Mouse (Mus musculus) inflammation-experienced regulatory T-cells, adult 6 months (primary cell): Measurements from ENCODE around the gene Dlg1. TPM values are rescaled to one million over a fixed set of nuclear protein-coding genes. Genes with fewer than 3 reads are reported as not detected.
A peak's percentile ranks its signal among the peaks of the same experiment; 100 is the strongest.

Experiments used
- ATAC-seq: one replicate; pipeline ENCODE4 v1.8.0; 2017
- polyA plus RNA-seq, 3 experiments: library from polyadenylated mRNA; unstranded; fragments of 100-300 nt; shearing (Covaris generic); gene quantifications; one replicate each; pipeline ENCODE4 v1.2.1; 2017

Dlg1 gene
- polyA plus RNA-seq, 3 experiments from 2014 or later = 23.0 to 30.9 (median 27.0) TPM

DNA sequence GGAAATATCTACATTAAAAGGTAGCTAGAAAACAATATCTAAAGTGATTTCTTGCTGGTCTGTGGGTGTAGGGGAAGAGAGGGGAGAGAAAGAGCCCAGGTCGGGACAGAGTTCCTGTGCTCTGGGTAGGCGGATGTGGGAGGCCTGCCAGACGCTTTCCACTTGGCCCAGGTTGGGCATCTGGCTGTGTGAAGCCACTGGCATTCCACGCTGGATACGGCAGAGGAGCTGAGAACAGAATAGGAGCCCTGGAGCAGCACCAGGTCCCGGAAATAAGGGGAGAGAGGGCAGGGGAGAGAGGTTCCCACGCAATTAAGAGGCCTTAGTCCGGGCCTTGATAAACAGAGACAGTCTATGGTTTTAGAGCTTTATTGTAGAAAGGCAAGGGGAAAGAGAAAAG, 77.0 kb downstream of the Dlg1 start:
- no peak for ATAC-seq

DNA sequence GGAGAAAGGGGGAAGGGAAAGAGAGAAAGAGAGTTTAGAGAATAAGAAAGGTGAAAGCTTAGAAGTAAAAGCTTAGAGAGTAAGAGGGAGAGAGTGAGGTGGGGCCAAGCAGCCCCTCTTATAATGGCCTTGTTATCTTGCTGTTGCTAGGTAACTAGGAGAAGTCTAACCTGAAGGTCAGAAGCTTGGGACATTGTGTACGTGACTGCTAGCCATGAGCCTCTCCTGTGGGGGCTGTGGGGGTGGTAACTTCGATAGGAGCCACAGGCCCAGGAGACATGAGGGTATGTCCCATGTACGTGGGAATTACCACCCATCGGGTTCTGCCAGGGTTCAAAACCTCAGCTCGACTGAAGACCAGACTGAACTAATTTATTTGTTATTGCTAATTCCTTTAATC, 77.5 kb downstream of the Dlg1 start:
- ATAC-seq = no peak

DNA sequence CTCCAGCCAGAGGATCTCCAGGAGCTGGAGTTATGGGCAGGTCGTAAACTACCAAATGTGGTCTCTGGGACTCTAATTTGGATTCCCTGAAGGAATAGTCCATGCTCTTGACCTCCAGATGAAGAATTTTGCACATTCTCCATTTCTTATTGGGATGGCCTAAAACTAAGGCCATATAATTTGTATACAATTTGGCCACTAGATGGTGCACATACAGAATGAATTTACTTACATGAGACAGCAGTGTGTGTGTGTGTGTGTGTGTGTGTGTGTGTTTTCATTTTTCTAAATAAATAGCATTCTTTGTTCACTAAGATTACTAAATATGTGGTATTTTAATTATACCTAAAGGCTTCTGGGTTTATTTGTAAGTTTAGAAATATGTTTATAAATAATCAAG, 87.3 kb downstream of the Dlg1 start:
- ATAC-seq = no peak

DNA sequence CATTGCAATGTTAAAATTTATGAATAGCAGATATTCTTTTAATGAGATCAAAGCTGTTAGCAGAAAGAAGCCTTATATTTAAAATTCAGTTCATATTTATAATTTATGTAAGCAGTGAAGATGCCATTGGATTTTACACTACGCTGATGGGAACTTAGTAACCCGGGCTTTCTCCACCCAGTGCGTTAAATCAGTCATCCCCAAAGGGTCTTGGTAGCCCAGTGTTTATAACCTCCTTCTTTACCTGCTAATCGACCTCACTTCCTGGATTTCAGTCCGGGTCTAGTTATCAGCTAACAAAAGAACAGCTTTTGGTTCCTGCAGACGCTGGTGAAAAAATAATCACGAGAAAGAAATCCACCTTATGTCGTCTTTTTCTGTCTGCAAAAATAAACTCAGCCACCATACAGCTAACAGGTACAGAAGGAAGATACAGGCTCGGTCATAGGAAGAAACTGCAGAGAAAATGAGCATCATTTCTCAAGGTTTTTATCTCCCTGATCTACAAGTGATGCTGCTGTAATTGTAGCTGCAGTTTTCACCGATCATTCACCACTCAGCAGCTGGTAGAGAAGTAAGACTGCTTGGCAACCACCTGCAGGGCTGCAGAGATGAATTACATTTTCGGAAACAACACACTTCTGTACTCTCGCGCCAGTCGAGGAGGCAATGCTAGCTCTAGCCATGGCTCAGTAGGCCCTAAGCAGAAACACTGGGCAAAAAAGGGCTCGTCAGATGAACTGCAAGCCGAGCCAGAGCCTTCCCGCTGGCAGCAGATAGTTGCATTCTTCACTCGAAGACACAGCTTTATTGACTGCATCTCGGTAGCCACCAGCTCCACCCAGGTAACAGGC, 91.2 kb downstream of the Dlg1 start:
- ATAC-seq = no peak

DNA sequence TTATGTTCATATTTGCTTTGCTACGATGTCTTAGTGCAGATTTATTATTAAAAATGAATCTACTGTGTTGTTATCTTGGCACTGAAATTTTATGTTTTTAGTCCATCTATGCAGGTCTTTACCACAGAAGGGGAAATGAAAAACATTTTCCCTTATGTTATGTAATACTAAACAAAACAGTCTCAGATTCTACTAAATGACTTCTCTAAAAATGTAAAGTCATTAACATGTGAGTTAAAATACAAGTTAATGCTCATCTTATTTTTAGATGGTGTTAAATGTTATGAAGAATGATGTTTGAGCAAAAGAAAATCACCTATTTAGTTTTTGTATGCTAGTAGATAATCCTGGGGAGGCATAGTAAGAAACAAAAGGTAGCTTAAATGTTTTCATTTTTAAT, 91.8 kb downstream of the Dlg1 start:
- ATAC-seq = no peak

DNA sequence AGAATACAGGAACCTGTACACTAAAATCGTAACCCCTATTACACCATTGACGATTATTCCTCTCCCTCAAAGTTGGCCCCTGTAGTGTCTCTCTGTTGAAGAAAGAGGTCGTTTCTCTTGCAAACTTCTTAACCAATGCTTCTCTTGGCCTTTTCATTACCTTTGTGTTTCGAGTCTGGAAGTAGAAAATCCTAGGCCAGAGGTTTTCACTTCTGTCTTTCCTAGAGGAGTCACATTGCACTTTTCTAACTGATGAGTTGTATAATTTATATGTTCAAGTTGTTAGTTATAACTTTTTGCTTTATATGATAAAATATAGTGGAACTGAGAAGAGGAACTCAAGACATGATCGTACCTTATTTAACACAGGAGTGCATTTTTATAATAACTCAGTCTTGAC, 93.2 kb downstream of the Dlg1 start:
- no peak for ATAC-seq

DNA sequence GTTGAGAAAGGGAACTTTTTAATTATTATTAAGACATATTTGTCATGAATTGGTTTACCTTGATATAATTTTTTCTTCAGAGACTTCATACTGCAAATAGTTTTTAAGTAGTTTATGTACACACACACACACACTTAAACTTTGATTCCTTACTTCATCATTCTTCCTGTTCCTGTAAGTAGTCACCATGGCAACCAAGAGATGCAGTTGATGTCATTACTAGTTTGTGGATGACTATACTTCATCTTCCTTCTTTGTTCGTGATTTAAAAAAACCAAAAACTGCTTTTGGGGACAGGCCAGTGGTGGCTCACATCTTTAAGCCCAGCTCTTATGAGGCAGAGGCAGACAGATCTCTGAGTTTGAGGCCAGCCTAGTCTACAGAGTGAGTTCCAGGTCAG, 94.4 kb downstream of the Dlg1 start:
- ATAC-seq = peak; percentile 28

DNA sequence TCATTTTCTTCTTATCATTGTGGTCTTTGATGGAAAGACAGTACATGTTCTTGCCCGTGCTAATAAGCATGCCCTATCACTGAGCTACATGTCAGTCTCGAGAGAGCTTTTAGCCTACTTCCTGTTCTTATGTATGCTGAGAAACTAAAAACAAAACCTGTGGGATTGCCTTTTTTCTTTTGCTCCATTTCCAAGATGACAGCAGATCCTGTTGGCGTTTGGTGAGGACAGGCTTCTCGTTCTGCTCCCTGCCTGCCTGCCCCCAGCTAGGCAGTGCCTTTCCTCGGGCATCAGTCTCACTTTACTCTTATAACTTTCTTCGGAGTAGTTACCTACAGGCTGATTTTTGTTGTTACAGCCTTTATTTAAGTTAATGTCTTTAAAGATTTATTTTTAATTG, 96.2 kb downstream of the Dlg1 start:
- no peak for ATAC-seq

DNA sequence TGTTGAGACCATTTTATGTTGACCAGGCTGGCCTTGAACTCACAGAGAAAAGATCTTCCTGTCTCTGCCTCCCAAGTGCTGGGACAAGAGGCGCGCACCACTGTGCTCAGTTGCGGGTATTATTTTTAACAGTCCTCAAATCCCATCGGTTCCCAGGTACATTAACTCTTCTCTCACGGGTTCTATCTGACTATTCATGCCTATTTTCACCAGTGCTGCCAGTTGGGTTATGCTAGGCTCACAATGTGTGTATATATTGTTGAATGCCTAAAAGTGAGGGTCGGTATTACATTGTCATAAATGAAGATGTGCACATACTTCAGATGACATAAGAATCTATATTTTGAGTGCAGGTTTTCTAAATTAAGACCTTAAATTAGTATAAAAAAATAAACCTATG, 103.1 kb downstream of the Dlg1 start:
- ATAC-seq = no peak

DNA sequence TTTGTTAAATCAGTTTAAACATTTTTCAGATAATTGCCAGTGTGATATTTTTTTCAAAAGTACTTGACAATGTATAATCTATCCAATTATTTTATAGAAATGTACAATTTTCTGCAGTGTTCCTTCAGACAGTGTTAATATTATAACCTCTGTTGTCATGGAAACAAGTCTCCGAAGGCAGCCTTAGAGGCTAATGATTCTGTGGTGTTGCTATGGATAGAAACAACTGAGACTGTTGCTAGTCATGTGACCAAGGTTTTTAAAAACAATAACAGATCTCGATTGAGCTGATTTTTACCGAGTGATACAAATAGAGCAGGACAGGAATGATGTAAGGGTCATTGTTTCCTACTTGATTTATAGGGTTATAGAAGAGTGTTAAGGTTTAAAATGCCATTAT, 103.5 kb downstream of the Dlg1 start:
- ATAC-seq = no peak

DNA sequence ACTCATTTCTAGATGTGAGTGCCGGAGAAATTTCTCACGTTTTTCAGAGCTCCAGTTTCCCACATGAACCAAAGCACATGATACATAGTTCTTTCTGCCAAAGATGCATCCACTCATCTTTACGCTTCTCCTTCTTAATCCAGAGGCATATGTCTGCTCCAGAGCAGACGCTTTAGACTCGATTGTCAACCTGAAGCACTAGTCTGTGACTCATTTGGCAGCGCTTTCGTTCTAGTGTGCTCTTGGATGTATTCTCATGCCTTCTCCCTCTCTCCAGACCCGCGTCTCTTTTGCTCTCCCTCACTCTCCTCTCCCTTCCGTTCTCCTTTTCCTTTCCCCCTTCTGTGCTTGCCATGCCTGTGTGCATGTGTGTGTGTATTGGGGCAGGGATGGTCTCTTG, 112.7 kb downstream of the Dlg1 start:
- no peak for ATAC-seq

DNA sequence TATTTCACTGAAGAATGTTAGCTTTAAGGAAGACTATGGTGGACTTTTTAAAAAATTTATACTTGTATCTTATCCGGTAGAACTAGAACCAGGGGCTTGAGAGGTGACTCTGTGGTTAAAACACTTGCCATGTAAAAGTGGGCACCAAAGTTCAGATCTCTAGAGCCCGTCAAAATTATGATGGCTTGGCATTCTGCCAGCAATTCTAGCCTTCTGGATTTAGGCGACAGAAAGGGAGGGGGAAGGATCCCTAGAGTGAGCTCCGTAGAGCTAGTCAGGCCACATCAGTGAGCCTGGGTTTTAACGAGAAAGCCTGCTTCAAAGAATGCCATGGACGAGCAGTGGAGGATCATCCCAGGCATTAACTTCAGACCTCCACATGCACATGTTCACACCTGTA, 117.8 kb downstream of the Dlg1 start:
- ATAC-seq = no peak

DNA sequence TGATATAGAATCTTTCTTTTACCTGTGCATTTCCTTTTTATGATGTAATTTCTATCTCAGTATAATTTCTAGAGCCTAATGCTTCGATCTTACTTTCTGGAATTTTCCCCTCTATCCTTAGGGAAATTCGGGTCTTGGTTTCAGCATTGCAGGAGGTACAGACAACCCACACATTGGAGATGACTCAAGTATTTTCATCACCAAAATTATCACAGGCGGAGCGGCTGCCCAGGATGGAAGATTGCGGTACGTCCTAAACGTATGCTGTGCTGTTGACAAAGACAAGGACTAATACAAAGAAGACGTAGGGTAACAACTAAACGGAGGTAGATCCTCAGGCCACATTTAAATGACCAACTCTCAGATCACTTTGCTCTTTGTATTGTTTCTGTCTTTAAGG, 126.8 kb downstream of the Dlg1 start:
- no peak for ATAC-seq

DNA sequence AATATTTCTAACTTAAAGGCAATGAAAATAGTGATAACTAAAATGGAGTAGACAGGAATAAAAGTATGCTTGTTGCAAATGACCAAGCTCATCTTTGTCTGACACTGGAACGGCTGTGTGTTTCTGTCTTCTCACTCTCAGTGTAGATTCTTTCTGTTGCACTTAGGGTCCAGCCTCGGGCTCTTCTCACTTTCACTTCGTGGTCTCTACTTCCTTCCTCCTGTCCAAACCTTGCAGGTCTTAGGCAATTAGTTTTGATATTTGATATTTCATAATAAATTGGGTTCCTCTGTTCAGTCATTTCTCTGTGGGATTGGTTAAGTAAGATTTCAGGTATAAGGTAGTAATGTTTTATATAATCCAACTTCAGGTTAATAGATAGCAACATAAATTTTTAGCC, 140.4 kb downstream of the Dlg1 start:
- ATAC-seq = no peak

DNA sequence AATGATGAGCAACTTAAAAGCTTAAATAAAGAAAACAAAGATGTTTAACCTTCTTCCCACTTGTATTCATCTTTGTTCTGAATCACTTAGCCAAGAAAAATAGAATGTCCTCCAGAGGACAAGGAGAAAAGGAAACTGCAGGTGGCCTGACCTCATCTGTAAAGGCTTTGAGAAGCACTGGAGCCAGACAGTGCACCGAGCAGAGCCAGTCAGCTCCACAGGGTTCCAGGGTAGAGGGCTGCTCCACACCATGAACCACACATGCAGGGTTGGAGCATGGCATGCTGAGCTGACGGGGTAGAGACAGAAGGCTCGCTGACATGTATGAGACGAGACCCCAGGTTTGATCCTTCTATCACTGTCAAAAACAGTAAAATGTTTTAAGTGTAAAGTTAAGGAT, 162.8 kb downstream of the Dlg1 start:
- no peak for ATAC-seq

DNA sequence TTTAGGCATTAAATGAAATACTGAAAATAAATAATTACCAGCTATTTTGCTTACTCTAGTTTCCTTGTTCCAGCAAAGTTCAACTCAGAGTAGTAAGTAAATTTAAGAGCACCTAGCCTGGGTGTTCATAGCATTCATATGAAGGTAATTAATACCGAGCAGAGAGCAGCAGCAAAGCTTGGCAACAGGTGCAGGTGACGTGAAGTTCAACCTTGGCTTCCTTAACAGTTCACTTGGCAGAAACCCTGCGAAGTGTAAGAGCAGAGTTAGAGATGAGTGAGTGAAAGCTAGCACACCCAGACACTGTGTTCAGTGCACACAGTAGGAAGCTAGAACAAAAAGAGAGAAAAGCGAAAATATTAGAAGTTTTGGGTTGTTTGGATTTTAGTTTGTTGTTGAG, 167.5 kb downstream of the Dlg1 start:
- ATAC-seq = no peak

DNA sequence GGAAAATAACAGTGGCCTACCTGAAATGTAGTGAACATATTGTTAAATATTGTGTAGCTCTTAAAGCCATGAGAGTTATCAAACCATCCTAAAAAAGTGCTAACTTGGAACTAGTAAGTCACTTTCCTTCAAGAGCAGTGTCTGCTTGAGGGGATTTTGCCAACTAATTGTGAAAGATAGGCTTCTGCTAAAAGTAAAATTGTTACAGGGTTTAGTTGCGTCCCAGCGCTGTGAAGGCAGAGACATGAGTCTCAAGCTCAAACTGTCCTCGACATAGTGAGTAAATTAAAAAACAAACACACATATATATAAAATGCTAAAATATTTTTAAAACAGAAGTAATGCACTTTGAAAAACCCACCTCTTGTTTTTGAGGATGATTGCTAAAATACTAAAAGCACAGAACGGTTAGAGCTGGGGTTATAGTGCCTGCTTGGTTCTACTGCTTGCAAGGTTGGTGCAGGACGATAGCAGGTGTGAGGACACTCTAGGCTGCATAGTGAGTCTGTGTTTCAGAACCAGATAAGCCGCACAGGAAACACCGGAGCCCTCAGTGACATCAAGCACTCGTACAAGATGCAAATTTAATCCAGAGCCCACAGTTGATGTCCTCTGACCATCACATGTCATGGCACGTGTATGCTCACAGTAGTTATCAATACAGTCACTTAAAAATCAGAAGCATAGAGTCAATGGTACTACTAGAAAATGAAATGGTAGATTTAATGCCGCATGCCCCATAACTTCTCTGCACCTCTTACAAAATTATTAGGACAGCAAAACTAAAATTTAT, 169.6 kb downstream of the Dlg1 start:
- ATAC-seq = no peak

DNA sequence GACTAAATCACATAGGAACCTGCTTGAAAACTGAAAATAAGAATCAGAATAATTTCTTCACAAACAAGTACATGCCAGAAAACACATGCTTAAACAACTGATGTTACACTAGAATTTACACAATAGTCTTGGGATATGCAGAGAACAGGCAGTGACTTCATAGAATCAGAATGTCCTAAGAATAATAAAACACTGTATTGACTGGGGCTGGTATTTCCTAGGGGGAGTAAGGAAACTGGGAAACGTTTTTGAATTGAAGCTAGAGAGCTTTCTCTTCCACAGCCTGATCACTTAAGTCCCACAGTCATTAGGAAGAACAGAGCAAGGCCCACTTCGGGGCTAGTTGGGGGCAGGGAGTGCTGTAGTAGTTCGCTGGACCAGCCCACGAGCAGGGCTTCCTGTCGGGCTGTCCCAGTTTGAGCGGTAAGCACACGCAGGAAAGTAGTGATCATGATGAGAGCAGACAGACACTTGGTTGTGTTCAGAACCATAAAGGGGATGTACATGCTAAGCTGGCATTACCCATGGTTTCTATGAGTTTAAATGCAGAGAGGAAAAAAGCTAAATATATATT, 170.9 kb downstream of the Dlg1 start:
- no peak for ATAC-seq

DNA sequence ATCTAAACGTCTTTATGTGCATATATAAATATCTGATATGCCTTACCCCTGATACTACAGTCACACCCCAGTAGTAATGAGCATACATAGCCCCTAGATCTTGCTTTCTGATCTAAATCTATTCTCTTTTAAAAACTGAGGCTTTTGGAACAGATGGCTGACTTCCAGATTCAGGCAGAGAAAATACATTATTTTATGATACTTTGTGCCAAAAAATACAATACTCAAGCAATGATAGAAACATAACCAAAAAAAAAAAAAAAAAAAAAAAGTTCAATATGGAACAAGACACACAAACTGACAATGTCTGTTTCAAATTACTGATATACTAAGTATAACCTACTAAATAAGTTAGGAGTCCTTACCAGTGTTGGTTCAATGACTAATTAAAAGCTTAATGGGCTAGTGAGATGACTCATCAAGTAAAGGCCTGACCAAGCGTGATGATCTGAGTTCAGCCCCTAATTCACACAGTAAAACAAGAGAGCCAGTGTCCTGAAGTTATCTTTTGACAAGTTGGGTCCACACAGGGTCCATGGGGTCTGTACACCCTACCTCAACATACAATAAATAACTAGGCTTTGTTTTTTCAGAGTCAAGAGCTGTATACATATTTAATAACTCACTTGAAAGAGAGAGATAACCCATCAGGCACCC, 171.5 kb downstream of the Dlg1 start:
- ATAC-seq = no peak

DNA sequence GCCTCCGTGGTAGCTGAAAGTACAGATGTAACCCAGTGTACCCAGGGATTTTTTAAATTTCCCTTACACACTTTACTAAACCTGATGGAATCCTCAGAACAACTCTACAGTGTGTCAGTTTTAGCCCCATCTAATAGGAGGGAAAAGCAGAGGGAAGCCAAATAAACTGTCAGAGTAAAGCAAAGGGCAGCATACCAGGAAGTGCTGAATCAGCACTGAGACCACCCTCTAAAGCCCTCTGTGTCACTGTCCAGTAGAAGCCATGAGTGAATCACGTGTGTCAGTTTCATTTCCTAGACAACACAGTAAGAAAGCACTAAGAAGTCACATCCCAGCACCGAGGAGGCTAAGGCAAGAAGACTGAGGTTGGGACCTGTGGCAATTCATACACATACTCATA, 174.1 kb downstream of the Dlg1 start:
- no peak for ATAC-seq

DNA sequence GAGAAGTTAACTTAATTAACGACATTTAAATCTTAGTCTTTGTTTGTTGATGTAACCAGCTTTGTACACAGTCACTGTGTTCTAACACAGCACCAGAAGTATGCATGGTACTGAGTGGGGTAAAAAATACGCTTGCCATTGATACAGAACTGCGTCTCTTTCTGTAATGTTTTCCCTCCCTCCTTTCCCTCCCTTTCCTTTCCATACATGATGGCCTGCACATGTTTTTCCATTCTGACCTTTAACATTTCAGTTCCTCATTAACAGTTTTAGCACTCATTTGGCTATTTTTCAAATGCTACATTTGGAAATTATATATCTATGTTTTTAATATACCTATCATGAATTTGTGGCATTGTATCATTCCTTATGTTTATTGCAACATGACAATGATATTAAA, 181.0 kb downstream of the Dlg1 start:
- ATAC-seq = no peak

DNA sequence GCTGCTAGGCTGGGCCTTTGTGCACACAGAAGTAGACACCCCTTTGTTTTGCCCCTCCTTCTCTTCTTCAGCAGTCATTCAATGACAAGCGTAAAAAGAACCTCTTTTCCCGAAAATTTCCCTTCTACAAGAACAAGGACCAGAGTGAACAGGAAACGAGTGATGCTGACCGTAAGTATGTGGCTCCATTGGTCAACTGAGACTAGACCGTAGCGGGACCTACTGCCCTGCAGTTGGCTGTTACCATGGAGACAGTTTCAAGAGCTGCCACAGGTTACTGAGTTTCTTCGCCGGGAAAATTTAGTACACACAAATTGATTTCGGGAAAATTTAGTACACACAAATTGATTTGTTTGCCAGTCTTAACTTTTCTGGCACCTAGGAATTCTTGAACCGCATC, 183.5 kb downstream of the Dlg1 start:
- ATAC-seq = no peak

DNA sequence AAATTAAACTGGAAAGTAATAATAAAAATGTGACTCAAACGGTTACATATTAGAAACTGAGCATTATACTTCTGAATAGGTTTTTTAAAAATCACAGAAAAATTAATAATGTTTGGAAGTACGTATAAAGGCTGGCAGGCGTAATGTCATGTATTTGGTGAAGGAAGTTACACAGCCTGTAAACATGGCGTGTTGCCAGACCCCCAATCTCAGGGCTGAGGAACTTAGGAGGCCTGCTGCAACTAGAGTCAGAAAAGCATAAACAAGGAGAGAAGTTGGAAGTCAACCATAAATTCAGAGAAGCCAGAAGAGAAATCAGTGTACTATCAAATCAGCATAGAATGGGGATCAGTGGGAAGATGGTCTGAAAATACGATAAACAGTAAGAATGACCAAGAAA, 200.7 kb downstream of the Dlg1 start:
- no peak for ATAC-seq
